Mouse (Mus musculus) C2C12 (cell line): Measurements from ENCODE around the gene Insig1. TPM values are rescaled to one million over a fixed set of nuclear protein-coding genes. Genes with fewer than 3 reads are reported as not detected.

Experiments used
- H3K27me3 ChIP-seq: one replicate; pipeline ENCODE4 v1.6.1; 2011; ENCODE audit not compliant: control insufficient read depth, insufficient read depth, insufficient read length
- H3K36me3 ChIP-seq: one replicate; pipeline ENCODE4 v1.6.1; 2011; ENCODE audit not compliant: control insufficient read depth, insufficient read depth
- H3K4me3 ChIP-seq: one replicate; pipeline ENCODE4 v1.5.1; 2011; ENCODE audit warnings: mild to moderate bottlenecking, control low read depth; ENCODE audit not compliant: poor library complexity, insufficient read depth, severe bottlenecking
- H3K79me2 ChIP-seq: one replicate; pipeline ENCODE4 v1.6.1; 2011; ENCODE audit not compliant: control insufficient read depth, insufficient read depth
- H3K79me3 ChIP-seq: one replicate; pipeline ENCODE4 v1.6.1; 2011; ENCODE audit warnings: low read depth, control low read depth
- H3ac ChIP-seq: one replicate; pipeline ENCODE3; 2011; ENCODE audit warnings: low read depth; ENCODE audit not compliant: control insufficient read depth, insufficient read length
- CEBPB ChIP-seq: IDR thresholded peaks from one replicate; pipeline ENCODE4 v1.6.1; 2011; ENCODE audit warnings: low read depth, mild to moderate bottlenecking, control low read depth, moderate library complexity
- CTCF ChIP-seq: IDR thresholded peaks from one replicate; pipeline ENCODE4 v1.5.1; 2011; ENCODE audit not compliant: control insufficient read depth, insufficient read depth, insufficient read length
- FOSL1 ChIP-seq: IDR thresholded peaks from one replicate; pipeline ENCODE4 v1.8.0; 2011; ENCODE audit warnings: mild to moderate bottlenecking, low read length; ENCODE audit not compliant: poor library complexity, insufficient read depth, severe bottlenecking
- MAX ChIP-seq: IDR thresholded peaks from one replicate; pipeline ENCODE4 v1.6.1; 2011; ENCODE audit warnings: mild to moderate bottlenecking, control low read depth
- MYOD1 ChIP-seq: IDR thresholded peaks from one replicate; pipeline ENCODE4 v1.6.1; 2011; ENCODE audit warnings: low read depth; ENCODE audit not compliant: control insufficient read depth, insufficient read length
- MYOG ChIP-seq: IDR thresholded peaks from one replicate; pipeline ENCODE4 v1.6.1; 2011; ENCODE audit not compliant: control insufficient read depth, insufficient read length; ENCODE audit errors: extremely low read depth
- USF1 ChIP-seq: IDR thresholded peaks from one replicate; pipeline ENCODE4 v1.6.1; 2011; ENCODE audit warnings: low read depth, mild to moderate bottlenecking, control low read depth, moderate library complexity
- polyA plus RNA-seq: library from polyadenylated mRNA; unstranded; fragments of >200 nt; fragmentation: generic; extraction: Trizol; gene quantifications from one replicate; pipeline ENCODE4 v1.2.1, GENCODE M21; 2012; ENCODE audit warnings: missing spikeins

Insig1 gene
- polyA plus RNA-seq, 1 experiment: 48.8 TPM

DNA sequence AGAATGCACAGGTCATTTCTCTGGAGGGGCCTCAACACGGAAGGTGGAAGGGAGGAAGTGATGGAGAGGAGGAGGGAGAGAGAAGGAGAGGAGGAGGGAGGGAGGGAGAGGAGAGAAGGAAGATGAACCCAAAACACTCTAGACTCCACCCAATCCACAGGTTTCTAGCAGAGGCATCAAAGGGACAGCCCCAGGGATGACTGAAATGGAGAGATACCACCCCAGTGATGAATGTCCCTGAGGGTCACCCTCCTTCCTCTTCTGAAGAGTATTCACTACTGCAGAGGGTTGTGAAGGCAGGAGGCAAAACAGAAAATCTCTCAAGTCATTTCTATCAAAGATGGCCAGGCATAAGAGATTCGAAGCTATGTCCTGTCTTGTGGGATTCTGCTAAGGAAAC, 10.0 kb downstream of the Insig1 start:
- Histone ChIP-seq H3K79me3 (no peaks in the 10 kb centered on the region), H3ac (no peak overlapping the region), H3K79me2 (no peaks in the 10 kb centered on the region), H3K27me3 (no peaks in the 10 kb centered on the region), H3K36me3 (peaks cover 15% of the 10 kb centered on the region), H3K4me3 (no peak overlapping the region)
- TF ChIP-seq MYOG (no peak), USF1 (no peak), CTCF (no peak)

GRCm38 (mm10) chr5:28081822-28082221, 10.7 kb downstream of the Insig1 start:
- peaks cover 8% of the 10 kb centered on the region for H3K36me3 ChIP-seq
- H3K4me3 ChIP-seq: no peak overlapping the region
- H3ac ChIP-seq: no peak overlapping the region
- TF ChIP-seq MAX (no peak), CTCF (no peak), MYOG (no peak), USF1 (no peak), MYOD1 (no peak), CEBPB (no peak), FOSL1 (no peak)
- no peaks in the 10 kb centered on the region for H3K79me3 ChIP-seq
- no peaks in the 10 kb centered on the region for H3K79me2 ChIP-seq
- no peaks in the 10 kb centered on the region for H3K27me3 ChIP-seq

DNA sequence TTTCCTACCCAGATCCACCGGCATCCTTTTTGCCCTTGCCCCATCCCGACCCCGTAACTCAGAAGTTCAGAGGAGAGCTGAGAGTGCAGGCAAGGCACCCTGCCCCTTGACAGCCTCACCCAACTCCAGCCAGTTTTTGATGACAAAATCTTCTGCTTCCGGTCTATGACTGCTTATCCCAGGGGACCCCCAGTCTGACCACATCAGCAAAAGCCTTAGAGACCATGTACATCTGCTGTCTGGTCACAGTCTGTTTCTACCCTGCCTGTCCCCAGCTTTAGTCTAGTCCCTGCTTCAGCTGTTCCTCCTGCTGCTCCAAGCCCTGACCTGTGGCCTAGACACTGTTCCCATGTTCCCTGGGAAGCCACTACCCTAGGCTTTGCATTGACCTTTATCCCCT, 11.1 kb downstream of the Insig1 start:
- Histone ChIP-seq H3K79me3 (no peaks in the 10 kb centered on the region), H3ac (no peak overlapping the region), H3K4me3 (no peak overlapping the region), H3K27me3 (peaks cover 2% of the 10 kb centered on the region), H3K79me2 (no peaks in the 10 kb centered on the region), H3K36me3 (peaks cover 7% of the 10 kb centered on the region)
- TF ChIP-seq USF1: no peak
- peak; percentile 54 for TF ChIP-seq MYOD1

DNA sequence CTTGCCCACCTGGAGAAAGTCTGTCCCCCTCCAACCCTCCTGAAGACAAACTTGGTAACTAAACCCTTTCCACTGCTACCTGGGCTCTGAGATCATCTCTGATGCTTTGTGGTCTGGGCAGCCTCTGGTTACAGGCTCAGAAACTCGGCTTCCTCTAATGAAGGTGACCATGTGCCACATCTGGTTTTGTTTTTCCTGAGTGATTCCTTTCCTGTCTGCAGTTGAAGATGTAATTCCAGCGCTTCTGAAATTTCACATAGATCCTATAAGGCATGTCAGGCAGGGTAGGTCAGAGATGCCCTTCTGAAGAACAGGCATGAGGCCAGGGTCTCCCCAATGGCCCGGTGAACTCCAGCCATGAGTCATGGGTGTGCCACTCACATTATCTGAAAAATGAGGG, 11.6 kb downstream of the Insig1 start:
- Histone ChIP-seq H3K36me3 (peaks cover 7% of the 10 kb centered on the region), H3K27me3 (peaks cover 3% of the 10 kb centered on the region), H3ac (no peak overlapping the region), H3K79me3 (no peaks in the 10 kb centered on the region), H3K4me3 (no peak overlapping the region), H3K79me2 (no peaks in the 10 kb centered on the region)
- TF ChIP-seq USF1 (no peak), FOSL1 (peak; percentile 16)

GRCm38 (mm10) chr5:28084743-28085142, 13.6 kb downstream of the Insig1 start:
- no peaks in the 10 kb centered on the region for H3K79me3 ChIP-seq
- H3ac ChIP-seq: no peak overlapping the region
- no peaks in the 10 kb centered on the region for H3K79me2 ChIP-seq
- TF ChIP-seq MAX: no peak
- no peak for TF ChIP-seq MYOG
- H3K27me3 ChIP-seq: peaks cover 3% of the 10 kb centered on the region
- no peaks in the 10 kb centered on the region for H3K36me3 ChIP-seq
- H3K4me3 ChIP-seq: no peak overlapping the region

- Histone ChIP-seq H3K79me3 (no peaks in the 10 kb centered on the region), H3K27me3 (peaks cover 10% of the 10 kb centered on the region), H3K4me3 (no peak overlapping the region), H3ac (no peak overlapping the region), H3K79me2 (no peaks in the 10 kb centered on the region), H3K36me3 (no peaks in the 10 kb centered on the region)
- TF ChIP-seq USF1 (no peak), MYOG (no peak), MAX (no peak), MYOD1 (no peak), CEBPB (no peak)
These were observed 19.4 kb downstream of the Insig1 start for GRCm38 (mm10) chr5:28090547-28090946.

DNA sequence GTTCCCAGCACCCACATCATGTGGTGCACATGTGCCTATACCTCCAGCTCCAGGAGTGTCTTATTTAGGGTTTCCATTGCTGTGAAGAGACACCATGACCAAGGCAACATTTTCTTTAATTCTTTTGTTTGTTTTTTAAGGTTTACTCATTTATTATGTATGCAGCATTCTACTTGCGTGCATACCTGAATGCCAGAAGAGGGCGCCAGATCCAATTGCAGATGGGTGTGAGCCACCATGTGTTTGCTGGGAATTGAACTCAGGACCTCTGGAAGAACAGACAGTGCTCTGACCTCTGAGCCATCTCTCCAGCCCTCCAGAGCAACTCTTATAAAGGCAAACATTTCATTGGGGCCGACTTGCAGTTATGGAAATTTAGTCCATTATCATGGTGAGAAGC, 21.2 kb downstream of the Insig1 start:
- no peak overlapping the region for H3ac ChIP-seq
- no peak for TF ChIP-seq CEBPB
- TF ChIP-seq FOSL1: no peak
- TF ChIP-seq MYOG: no peak
- TF ChIP-seq CTCF: no peak
- TF ChIP-seq USF1: no peak
- TF ChIP-seq MYOD1: no peak
- no peak for TF ChIP-seq MAX
- H3K79me2 ChIP-seq: no peaks in the 10 kb centered on the region
- no peak overlapping the region for H3K4me3 ChIP-seq
- H3K79me3 ChIP-seq: no peaks in the 10 kb centered on the region
- H3K27me3 ChIP-seq: peaks cover 18% of the 10 kb centered on the region
- no peaks in the 10 kb centered on the region for H3K36me3 ChIP-seq
